Mouse (Mus musculus): ENCODE results near the gene Brix1.

DNA sequence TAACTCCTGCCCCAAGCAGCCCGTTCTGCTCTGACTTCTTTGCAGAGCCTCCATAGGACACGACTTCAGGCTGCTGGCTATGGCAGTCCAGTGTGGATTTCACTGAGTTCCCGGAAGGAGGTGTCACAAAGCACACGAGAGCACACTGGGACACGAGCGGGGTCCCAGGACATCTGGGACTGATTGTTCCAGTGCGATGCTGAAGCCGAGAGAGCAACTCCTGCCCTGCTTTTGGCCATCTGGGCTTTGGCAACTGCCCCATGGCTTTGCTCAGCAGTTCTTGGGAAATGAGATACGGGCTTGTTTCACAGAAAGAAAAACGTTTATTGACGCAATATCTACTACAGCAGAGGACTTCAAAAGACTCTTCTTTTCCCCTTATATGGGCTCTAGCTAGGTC, 20.4 kb upstream of the Brix1 start:
- TF ChIP-seq POLR2A (IDR thresholded peaks at IDR 0.05; ENCODE audit: borderline replicate concordance, extremely low read depth, low read depth, low read length) (no peak), CTCF (IDR thresholded peaks at IDR 0.05; ENCODE audit: insufficient read depth, low read length) (no peak)

All from lung, adult 2 months (tissue).